Mouse (Mus musculus): Measurements from ENCODE around the gene Fancd2os. TPM values are rescaled to one million over a fixed set of nuclear protein-coding genes. Genes with fewer than 3 reads are reported as not detected.

Gene Fancd2os
- polyA plus RNA-seq (2014; fragmentation: Illumina TruSeq; extraction: RNeasy Lipid Tissue Mini Kit (QIAGEN cat#74804); ENCODE audit: low read depth, low replicate concordance): not detected

DNA sequence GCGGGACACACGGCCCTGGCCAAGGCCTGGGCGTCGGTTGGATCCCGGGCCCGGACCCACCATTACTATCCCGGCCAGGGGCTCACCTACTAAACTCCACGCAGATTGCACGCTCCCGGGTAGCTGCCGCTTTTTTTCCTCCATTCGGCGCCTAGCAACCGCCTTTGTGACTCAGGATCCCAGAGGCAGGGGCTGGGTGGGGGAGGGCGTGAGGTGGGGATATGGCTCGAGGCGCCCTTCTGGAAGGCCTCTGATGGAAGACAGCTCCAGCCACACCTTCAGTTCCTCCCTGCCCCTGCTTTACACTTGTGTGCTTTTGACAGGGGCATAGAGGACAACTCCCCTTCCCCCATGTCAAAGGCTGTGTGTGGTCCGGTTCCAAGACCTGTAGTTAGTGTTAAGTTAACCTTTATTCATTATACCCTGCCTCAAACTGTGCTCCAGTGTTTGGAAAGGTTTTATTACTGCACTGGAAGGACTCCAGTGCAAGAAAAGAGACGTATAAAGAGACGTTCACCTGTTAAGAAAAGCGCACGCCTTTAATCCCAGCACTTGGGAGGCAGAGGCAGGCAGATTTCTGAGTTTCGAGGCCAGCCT, at the start of gene Fancd2os:
Gene Fancd2os, minus strand, starts transcription at position 173 of the 597 bp plus-strand sequence.

DNA sequence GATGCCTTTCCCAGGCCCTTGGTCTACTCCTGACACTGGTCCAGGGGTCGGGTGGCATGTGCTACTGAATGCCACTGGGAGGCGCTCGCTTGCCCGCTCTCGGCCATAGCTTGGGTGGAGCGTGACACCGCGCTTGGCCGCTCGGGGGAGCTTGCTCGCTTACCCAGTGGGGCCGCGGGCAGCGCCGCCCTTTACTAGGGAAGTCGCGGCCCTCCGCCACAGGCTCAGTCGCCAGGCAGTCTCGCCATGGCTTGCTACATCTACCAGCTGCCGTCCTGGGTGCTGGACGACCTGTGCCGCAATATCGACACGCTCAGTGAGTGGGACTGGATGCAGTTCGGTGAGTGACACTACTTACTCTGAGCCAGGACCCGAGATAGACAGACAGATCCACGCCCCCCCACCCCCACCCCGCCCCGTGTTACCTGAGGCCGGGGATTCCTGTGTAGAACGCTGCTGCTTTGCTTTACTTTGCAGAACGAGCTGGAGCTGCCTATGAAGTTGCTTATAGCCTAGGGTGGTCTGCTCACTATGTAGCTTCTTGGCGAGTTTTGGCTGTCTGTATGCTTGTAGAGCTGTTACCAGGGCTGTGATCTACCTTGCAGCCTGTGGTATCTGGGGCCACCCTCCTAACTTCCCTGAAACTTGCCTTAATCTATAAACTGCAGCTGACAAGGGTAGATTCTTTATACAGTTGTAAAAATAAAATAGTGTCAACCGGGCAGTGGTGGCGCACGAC, 38.0 kb upstream of the Fancd2os start, which contains the start of gene Irak2:
Gene Irak2, plus strand, starts transcription at position 166 of the 739 bp plus-strand sequence.

DNA sequence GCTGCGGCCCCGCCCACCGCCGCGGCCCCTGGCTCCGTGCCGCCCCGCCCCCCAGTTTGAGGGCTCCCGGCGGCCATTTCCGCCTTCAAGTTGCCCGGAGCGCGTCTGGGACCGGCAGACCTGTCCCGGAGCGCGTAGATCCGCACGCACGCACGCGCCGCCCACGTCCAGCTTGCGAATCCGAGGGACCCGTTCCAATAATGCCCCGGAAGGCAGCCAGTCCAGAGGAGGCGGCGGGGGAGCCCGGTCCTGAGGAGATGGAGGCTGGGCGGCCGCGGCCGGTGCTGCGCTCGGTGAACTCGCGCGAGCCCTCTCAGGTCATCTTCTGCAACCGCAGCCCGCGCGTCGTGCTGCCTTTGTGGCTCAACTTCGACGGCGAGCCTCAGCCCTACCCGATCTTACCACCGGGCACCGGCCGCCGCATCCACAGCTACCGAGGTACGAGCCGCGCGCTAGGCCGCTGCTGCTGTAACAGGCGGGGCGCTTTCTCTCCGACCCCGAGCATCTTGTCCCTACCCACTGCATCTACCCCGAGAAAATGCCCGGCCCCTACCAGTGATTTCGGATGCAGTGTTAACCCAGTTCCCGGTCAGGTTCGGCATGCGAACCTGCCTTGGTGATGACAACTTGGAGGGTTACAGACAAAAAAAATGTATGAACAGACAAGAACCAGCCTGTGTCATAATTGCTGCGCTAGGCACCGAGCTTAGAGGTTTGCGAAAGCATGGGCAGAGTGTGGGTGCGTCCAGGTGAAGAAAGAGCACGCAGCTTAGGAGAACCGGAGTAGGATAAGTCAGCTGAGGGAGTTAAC, 23.6 kb upstream of the Fancd2os start, which contains the start of gene Vhl:
Gene Vhl, plus strand, starts transcription at position 19 of the 811 bp plus-strand sequence.

DNA sequence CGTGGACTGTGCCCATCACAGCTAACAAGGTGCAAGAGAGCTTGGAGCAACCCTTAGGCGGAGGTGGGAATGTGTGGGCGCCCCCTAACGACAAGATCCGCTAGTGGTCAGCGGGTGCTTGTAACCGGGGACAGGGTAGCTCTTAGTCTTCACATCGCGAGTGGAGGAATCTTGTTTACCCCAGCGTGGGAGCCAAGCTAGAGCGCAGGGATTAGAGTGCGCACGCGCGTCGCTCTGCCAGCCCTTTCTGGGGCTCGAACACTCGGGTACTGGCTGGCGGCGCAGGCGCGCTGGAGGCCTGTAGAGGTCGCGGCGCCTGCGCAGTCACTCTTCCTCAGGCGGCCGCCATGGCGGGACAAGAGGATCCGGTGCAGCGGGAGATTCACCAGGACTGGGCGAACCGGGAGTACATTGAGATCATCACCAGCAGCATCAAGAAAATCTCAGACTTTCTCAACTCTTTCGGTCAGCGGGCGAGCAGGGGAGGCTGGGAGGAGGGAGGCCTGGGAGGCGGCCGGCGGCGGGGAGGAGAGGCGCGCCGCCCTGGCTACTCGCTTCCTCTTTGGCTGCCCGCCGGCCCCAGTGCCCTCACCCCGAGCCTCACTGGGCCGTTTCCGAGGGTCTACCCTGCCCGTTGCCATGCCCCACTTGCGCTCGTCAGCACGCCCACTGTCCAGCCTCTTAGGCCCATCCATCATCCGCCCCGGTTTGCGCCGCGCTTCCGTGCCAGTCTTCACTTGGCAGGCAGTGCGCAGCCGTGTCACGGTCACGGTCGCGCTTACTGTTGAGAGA, 4.1 kb upstream of the Fancd2os start, which contains the start of gene Brk1:
Gene Brk1, plus strand, starts transcription at position 341 of the 792 bp plus-strand sequence.

Other genes starting within 250 kb of the Fancd2os start
- 2.2 TPM for gene Tada3, start 222.8 kb downstream of the Fancd2os start, polyA plus RNA-seq (2014; fragmentation: Illumina TruSeq; extraction: RNeasy Lipid Tissue Mini Kit (QIAGEN cat#74804); ENCODE audit: low read depth, low replicate concordance)
- 110 TPM for gene Arpc4, start 222.6 kb downstream of the Fancd2os start, polyA plus RNA-seq (2014; fragmentation: Illumina TruSeq; extraction: RNeasy Lipid Tissue Mini Kit (QIAGEN cat#74804); ENCODE audit: low read depth, low replicate concordance)
- 3.0 TPM for gene Ttll3, start 211.5 kb downstream of the Fancd2os start, polyA plus RNA-seq (2014; fragmentation: Illumina TruSeq; extraction: RNeasy Lipid Tissue Mini Kit (QIAGEN cat#74804); ENCODE audit: low read depth, low replicate concordance)
- gene Rpusd3, start 181.4 kb downstream of the Fancd2os start, polyA plus RNA-seq (2014; fragmentation: Illumina TruSeq; extraction: RNeasy Lipid Tissue Mini Kit (QIAGEN cat#74804); ENCODE audit: low read depth, low replicate concordance): not detected
- 0.69 TPM for gene Cidec, start 165.0 kb downstream of the Fancd2os start, polyA plus RNA-seq (2014; fragmentation: Illumina TruSeq; extraction: RNeasy Lipid Tissue Mini Kit (QIAGEN cat#74804); ENCODE audit: low read depth, low replicate concordance)
- 17.2 TPM for gene Jagn1, start 158.1 kb downstream of the Fancd2os start, polyA plus RNA-seq (2014; fragmentation: Illumina TruSeq; extraction: RNeasy Lipid Tissue Mini Kit (QIAGEN cat#74804); ENCODE audit: low read depth, low replicate concordance)
- 8.7 TPM for gene Il17re, start 142.2 kb downstream of the Fancd2os start, polyA plus RNA-seq (2014; fragmentation: Illumina TruSeq; extraction: RNeasy Lipid Tissue Mini Kit (QIAGEN cat#74804); ENCODE audit: low read depth, low replicate concordance)
- gene Il17rc, start 129.3 kb downstream of the Fancd2os start, polyA plus RNA-seq (2014; fragmentation: Illumina TruSeq; extraction: RNeasy Lipid Tissue Mini Kit (QIAGEN cat#74804); ENCODE audit: low read depth, low replicate concordance): 3.8 TPM
- gene Creld1, start 117.4 kb downstream of the Fancd2os start, polyA plus RNA-seq (2014; fragmentation: Illumina TruSeq; extraction: RNeasy Lipid Tissue Mini Kit (QIAGEN cat#74804); ENCODE audit: low read depth, low replicate concordance): 1.8 TPM
- not detected for gene Prrt3, start 98.8 kb downstream of the Fancd2os start, polyA plus RNA-seq (2014; fragmentation: Illumina TruSeq; extraction: RNeasy Lipid Tissue Mini Kit (QIAGEN cat#74804); ENCODE audit: low read depth, low replicate concordance)
- gene Emc3, start 69.1 kb downstream of the Fancd2os start, polyA plus RNA-seq (2014; fragmentation: Illumina TruSeq; extraction: RNeasy Lipid Tissue Mini Kit (QIAGEN cat#74804); ENCODE audit: low read depth, low replicate concordance): 76.8 TPM
- 2.5 TPM for gene Fancd2, start 69.0 kb downstream of the Fancd2os start, polyA plus RNA-seq (2014; fragmentation: Illumina TruSeq; extraction: RNeasy Lipid Tissue Mini Kit (QIAGEN cat#74804); ENCODE audit: low read depth, low replicate concordance)
- 49.6 TPM for gene Brk1, start 4.1 kb upstream of the Fancd2os start, polyA plus RNA-seq (2014; fragmentation: Illumina TruSeq; extraction: RNeasy Lipid Tissue Mini Kit (QIAGEN cat#74804); ENCODE audit: low read depth, low replicate concordance)
- 24.3 TPM for gene Vhl, start 23.2 kb upstream of the Fancd2os start, polyA plus RNA-seq (2014; fragmentation: Illumina TruSeq; extraction: RNeasy Lipid Tissue Mini Kit (QIAGEN cat#74804); ENCODE audit: low read depth, low replicate concordance)
- gene Irak2, start 37.8 kb upstream of the Fancd2os start, polyA plus RNA-seq (2014; fragmentation: Illumina TruSeq; extraction: RNeasy Lipid Tissue Mini Kit (QIAGEN cat#74804); ENCODE audit: low read depth, low replicate concordance): 13.8 TPM
- 19.6 TPM for gene Tatdn2, start 96.3 kb upstream of the Fancd2os start, polyA plus RNA-seq (2014; fragmentation: Illumina TruSeq; extraction: RNeasy Lipid Tissue Mini Kit (QIAGEN cat#74804); ENCODE audit: low read depth, low replicate concordance)
- not detected for gene Ghrl, start 119.2 kb upstream of the Fancd2os start, polyA plus RNA-seq (2014; fragmentation: Illumina TruSeq; extraction: RNeasy Lipid Tissue Mini Kit (QIAGEN cat#74804); ENCODE audit: low read depth, low replicate concordance)
- gene Sec13, start 140.0 kb upstream of the Fancd2os start, polyA plus RNA-seq (2014; fragmentation: Illumina TruSeq; extraction: RNeasy Lipid Tissue Mini Kit (QIAGEN cat#74804); ENCODE audit: low read depth, low replicate concordance): 41.7 TPM

Measured in sigmoid colon, adult 10 weeks (tissue).